Mouse (Mus musculus): ENCODE measurements around the gene Kpna1. TPM values are rescaled to one million over a fixed set of nuclear protein-coding genes. Genes with fewer than 3 reads are reported as not detected.
"Not testable (repeated sequence)": the region's sequence is repeated elsewhere in the genome, so short reads cannot be mapped to it uniquely, and the experiment has no call there.

The Kpna1 gene
- polyA plus RNA-seq (2012; rRNA removed), result 44.0 and 48.2 TPM in 2 replicates

DNA sequence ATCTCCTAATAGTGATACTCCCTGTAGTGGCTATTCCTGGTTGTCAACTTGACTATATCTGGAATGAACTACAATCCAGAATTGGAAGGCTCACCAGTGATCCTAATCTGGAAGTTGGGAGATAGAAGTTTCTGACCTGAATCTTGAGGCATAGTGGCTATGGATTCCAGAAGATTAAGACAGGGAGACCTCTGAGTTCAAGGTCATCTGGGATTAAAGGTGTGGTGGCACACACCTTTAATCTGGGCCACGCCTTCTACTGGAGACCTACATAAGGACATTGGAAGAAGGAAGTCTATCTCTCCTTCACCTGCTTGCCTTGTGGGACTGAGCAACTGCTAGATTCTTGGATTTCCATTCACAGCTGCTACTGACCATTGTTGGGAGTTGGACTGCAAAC lies at the start of gene Kpna1:
Kpna1 (plus strand) TSS at position 301 of the 400 bp plus-strand sequence.
- not testable (repeated sequence) for DNase-seq (ENCODE audit: extremely low spot score in 1 of 2, low spot score in 1 of 2)

DNA sequence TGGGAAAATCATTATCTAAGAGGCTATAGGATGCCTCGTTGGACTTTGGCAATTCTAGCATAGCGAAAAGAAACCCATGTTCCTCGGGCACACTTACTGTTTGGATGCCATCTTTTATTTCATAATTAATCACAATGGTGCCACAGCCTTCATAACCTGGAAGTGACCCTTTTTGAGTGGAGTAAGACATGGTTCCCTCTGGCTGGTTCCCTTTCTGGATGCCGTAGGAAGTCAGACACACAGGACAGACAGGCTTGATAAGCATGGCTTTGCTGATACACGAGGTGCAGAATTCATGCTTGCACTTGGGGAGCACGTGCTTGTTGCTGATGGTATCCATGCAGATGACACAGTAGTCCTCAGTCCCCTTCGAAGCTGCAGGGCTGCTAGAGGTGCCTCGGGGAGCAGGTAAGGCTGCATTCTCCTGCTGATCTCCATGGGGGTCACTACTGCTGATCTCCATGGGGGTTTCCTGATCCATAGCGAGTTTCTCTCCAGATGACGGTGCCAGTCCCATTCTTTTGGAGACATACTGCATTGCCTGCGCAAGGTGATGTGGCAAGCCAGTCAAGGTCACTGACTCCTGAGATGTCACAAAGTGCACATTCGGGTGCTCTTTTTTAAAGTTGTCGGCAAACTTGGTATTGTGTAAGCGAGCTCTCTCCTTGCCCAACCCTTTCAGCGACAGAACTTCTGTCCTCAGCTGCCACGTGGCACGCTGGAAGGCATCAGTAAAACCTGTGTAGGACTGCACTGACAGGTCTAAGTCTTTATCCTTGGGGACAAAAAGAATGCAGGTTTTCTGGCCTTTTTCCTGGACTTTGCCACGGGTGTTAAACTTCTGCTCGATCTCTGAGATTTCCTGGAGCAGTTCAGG lies 46.1 kb upstream of the Kpna1 start:
- DNase-seq (ENCODE audit: extremely low spot score in 1 of 2, low spot score in 1 of 2), result no peak

DNA sequence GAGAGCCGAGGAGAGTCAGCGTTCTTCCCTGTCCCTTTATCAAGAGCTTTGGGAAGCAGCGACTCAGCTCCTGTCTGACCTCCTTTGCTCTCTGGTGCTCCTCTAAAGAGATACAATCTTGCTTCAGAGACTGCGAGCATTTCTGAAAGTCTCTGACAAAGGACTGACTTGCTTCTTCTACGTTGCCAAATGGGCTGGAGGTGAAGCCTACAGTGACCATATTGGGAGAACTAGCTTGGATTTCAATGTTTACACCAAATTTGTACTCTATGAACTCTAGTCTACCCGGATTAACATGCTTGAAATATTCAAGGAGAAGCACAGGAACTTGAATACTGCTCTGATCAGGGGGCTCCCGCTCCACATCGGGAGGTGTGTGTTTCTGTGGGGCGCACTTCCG lies 45.4 kb upstream of the Kpna1 start:
- DNase-seq (ENCODE audit: extremely low spot score in 1 of 2, low spot score in 1 of 2), result no peak

- peak in 1 of 2 experiments; percentile 34 for DNase-seq (ENCODE audit: extremely low spot score in 1 of 2, low spot score in 1 of 2)
Measured at GRCm38 (mm10) chr16:35938211-35939151, 40.1 kb upstream of the Kpna1 start, which contains the start of the genes Parp9 and Dtx3l. Gene Parp9, plus strand, starts transcription at chr16:35938470. Gene Dtx3l, minus strand, starts transcription at chr16:35939151.

GRCm38 (mm10) chr16:35939261-35939660 lies 39.3 kb upstream of the Kpna1 start:
- DNase-seq (ENCODE audit: extremely low spot score in 1 of 2, low spot score in 1 of 2), result no peak

- DNase-seq (ENCODE audit: extremely low spot score in 1 of 2, low spot score in 1 of 2), result peak; percentile 41 to 80
Measured at GRCm38 (mm10) chr16:35939690-35940089, 38.9 kb upstream of the Kpna1 start.

DNA sequence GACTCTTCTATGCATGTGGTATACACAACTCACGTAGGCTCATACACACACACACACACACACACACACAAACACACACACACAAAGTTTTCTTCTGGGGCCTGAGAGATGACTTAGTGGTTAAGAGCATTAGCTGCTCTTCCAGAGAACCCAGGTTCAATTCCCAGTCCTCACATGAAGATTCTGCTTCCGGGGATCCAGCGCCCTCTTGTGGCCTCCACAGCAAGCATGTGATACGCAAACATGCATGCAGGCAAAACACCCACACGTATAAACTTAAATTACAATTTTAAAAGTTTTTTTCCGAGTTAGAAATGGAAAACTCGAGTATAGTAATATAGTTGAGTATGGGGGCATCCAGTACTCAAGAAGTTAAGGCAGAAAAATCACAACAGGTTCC lies 37.2 kb upstream of the Kpna1 start:
- DNase-seq (ENCODE audit: extremely low spot score in 1 of 2, low spot score in 1 of 2), result peak in 1 of 2 experiments; percentile 6

DNA sequence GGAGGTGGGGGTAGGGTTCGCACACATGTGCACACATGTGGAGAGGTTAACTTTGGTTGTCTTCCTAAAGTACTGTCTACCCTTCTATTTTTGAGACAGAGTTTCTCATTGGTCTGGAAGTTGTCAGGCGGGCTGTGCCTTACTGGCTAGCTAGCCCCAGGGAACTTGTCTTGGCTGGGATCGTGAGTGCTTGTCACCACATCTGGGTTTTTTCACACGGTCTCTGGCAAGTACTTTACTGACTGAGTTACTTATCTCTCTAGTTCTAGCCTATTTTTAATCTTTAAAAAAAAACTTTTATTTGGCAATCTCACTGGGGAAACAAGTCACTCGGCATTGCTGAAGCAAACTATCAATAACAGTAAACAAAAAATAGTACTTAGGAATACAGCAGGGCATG lies 29.3 kb upstream of the Kpna1 start:
- DNase-seq (ENCODE audit: extremely low spot score in 1 of 2, low spot score in 1 of 2), result no peak

DNA sequence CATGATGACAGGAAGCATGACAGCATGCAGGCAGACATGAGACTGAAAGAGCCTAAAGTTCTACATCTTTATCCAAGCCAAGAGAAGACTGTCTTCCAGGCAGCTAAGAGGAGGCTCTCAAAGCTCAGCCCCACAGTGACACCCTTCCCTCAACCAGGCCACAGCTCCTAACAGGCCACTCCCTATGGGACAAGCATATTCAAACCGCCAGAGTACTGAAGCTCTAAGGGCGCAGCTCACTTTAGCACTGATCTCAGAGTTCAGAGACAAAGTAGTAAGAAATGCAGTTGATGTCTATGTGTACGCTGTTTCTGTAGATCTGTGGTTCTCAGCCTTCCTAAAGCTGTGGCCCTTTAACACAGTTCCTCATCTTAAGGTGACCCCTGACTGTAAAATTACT lies 27.3 kb upstream of the Kpna1 start:
- DNase-seq (ENCODE audit: extremely low spot score in 1 of 2, low spot score in 1 of 2), result no peak

- DNase-seq (ENCODE audit: extremely low spot score in 1 of 2, low spot score in 1 of 2), result no peak
Measured at GRCm38 (mm10) chr16:35952628-35953130, 25.9 kb upstream of the Kpna1 start.

GRCm38 (mm10) chr16:35965991-35966390 lies 12.6 kb upstream of the Kpna1 start:
- DNase-seq (ENCODE audit: extremely low spot score in 1 of 2, low spot score in 1 of 2), result not testable (repeated sequence)

DNA sequence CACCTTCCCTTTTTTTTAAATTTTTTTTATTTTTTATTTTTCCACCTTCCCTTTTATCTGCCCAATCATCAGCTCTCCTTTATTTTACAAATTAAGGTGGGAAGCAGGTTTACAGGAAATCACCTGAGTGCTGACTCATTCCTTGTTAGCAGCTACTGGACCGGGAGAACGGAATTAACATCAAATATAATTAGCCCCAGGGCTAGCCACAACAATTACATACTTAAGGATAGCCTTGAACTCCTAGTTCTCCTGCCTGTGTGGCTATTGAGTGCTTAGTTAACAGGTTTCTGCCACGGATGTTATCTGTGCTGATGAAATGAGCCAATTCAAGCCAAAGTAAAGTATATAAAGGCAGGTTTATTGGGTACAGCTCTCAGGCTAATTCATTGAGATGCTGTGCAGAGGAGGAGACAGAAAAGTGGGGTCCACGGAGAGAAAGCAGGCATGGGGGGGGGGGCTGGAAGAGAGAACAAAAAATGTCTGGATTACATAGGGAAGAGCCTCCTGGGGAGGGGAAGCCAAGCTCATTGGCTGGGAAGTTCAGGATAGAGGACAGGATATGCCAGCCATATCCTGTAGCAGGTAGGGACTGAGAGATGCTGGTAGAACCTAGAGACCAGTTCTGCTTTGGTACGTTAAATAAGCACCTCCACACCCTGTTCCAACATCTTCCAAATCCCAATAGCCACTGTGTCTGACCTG lies 12.0 kb upstream of the Kpna1 start:
- no peak for DNase-seq (ENCODE audit: extremely low spot score in 1 of 2, low spot score in 1 of 2)

GRCm38 (mm10) chr16:35967319-35967718 lies 11.2 kb upstream of the Kpna1 start:
- DNase-seq (ENCODE audit: extremely low spot score in 1 of 2, low spot score in 1 of 2), result no peak

- DNase-seq (ENCODE audit: extremely low spot score in 1 of 2, low spot score in 1 of 2), result no peak
Measured at GRCm38 (mm10) chr16:35968149-35968548, 10.4 kb upstream of the Kpna1 start.

- DNase-seq (ENCODE audit: extremely low spot score in 1 of 2, low spot score in 1 of 2), result no peak
Measured at GRCm38 (mm10) chr16:35974021-35974420, 4.5 kb upstream of the Kpna1 start.

DNA sequence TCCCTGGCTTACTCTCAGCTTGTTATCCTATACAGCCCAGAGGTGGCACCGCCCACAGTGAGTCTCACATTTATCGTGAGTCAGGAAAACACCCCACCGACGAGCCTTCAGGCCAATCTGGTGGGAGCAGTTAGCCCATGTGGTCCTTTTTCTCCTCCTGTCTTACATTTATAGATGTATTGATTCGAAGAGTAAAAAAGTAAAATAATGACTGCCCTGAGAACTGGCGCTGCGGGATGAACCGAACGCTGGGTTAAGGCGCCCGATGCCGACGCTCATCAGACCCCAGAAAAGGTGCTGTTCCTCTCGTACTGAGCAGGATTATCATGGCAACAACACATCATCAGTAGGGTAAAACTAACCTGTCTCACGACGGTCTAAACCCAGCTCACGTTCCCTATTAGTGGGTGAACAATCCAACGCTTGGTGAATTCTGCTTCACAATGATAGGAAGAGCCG lies 2.8 kb downstream of the Kpna1 start:
- DNase-seq (ENCODE audit: extremely low spot score in 1 of 2, low spot score in 1 of 2), result peak; percentile 100

- no peak for DNase-seq (ENCODE audit: extremely low spot score in 1 of 2, low spot score in 1 of 2)
Measured at GRCm38 (mm10) chr16:35982506-35982901, 4.0 kb downstream of the Kpna1 start.

GRCm38 (mm10) chr16:35982902-35983516 lies 4.5 kb downstream of the Kpna1 start:
- DNase-seq (ENCODE audit: extremely low spot score in 1 of 2, low spot score in 1 of 2), result peak; percentile 67 to 89

- peak; percentile 51 to 80 for DNase-seq (ENCODE audit: extremely low spot score in 1 of 2, low spot score in 1 of 2)
Measured at GRCm38 (mm10) chr16:35983517-35984101, 5.1 kb downstream of the Kpna1 start.
